Mouse (Mus musculus) lung, adult 2 months (tissue): ENCODE results near the gene Ranbp17.

Experiments
- CTCF ChIP-seq: fragments of 200-500 bp; IDR thresholded peaks from 2 replicates; pipeline ENCODE4 v1.5.1; 2011; ENCODE audit warnings: mild to moderate bottlenecking, low read length, control low read depth; ENCODE audit not compliant: insufficient read depth
- POLR2A ChIP-seq: fragments of 200-500 bp; IDR thresholded peaks from 2 replicates; pipeline ENCODE4 v1.6.1; 2011; ENCODE audit warnings: low read depth, mild to moderate bottlenecking, control low read depth, low read length, borderline replicate concordance; ENCODE audit errors: extremely low read depth

DNA sequence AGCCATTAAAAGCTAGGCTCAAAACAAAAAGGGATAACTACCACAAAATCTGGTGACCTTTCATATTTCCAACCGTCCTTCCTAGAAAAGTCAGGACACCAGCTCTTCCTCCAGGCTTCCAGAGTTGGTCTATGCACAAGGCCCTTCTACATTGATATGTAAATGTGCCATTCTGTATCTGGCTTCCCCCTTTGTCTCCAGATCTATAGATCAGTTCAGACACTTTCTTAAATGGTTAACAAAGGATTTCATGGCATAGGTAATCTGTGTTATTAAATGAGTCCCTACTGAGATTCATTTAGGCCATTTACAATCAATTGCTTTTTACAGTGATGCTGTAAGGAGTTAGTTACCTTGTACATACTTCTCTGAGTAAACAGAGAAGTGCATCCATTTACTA is 333.7 kb downstream of the Ranbp17 start:
- TF ChIP-seq CTCF: no peak
- no peak for TF ChIP-seq POLR2A
